Mouse (Mus musculus) CD4-positive naive resting alpha-beta T cell, adult 76 days (primary cell): Measurements from ENCODE around the gene Fat3. TPM values are rescaled to one million over a fixed set of nuclear protein-coding genes. Genes with fewer than 3 reads are reported as not detected.

Experiments
- total RNA-seq: library from RNA; stranded (reverse); gene quantifications from one replicate; pipeline ENCODE4 v1.2.4, GENCODE M21; 2023

Gene Fat3
- not detected for total RNA-seq

GRCm38 (mm10) chr9:16501186-16501711 lies at the start of gene Fat3:
Gene Fat3 (minus strand): TSS chr9:16501285.

GRCm38 (mm10) chr9:15874506-15875160 lies 626.5 kb downstream of the Fat3 start, which contains the start of gene Mtnr1b:
Gene Mtnr1b (minus strand): TSS chr9:15874556.

